Mouse (Mus musculus): ENCODE measurements around the gene Adap1. TPM values are rescaled to one million over a fixed set of nuclear protein-coding genes. Genes with fewer than 3 reads are reported as not detected.
A peak's percentile ranks its signal among the peaks of the same experiment; 100 is the strongest.

Adap1 gene
- total RNA-seq, 2 experiments from 2014 or later = 360 to 394 TPM

DNA sequence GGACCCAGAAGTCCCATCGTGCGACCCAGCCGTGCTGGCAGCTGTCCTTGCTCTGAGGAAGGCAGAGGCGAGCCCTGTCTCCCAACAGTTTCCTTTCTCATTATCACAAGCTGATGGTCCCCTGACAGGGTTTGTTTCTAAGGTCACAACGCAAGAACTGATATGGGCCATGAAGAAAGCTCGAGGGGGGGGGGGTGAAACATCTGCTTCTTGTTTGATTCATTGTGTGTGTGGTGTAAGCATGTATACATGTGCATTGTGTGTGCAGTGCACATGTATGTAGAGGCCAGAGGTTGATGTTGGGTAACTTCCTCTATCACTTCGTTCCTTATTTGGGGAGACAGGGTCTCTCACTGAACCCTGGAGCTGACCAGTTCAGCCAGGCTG is 2.2 kb upstream of the Adap1 start:
- intact Hi-C loops (cut with DNase I) = no loop called here
- no peak for DNase-seq (ENCODE audit: low spot score in 2 of 2)

DNA sequence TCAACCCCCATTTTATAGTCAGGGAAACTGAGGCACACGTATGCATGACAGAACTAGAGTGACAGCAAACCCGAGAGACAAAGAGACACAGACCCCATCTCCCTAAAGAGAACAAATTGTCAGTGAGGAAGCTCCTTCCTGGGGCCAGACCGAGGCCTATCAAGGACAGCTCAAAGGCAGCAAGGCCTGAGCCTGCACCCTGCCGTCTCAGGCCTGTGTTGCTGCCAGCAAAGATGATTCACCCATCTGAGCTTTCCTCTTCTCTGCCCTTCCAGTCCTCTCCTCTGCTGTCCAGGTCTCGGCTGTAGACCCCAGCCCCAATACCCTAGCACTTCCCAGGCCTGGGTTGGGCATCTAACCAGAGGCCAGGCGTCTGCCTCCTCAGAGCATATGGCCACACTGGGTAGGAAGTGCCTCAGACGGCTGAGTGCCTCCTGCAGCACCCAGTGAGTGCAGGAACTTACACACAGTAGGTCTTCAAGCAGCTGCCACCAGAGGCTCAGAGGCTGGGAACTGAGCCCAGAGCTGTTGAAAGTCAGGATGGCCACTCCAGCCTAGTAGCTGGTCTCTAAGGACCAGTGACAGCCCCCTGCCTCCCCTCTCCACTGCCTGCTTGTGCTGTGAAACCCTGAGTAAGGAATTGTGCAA is 1.7 kb upstream of the Adap1 start:
- intact Hi-C loops (cut with DNase I) = no loop called here
- no peak for DNase-seq (ENCODE audit: low spot score in 2 of 2)

DNA sequence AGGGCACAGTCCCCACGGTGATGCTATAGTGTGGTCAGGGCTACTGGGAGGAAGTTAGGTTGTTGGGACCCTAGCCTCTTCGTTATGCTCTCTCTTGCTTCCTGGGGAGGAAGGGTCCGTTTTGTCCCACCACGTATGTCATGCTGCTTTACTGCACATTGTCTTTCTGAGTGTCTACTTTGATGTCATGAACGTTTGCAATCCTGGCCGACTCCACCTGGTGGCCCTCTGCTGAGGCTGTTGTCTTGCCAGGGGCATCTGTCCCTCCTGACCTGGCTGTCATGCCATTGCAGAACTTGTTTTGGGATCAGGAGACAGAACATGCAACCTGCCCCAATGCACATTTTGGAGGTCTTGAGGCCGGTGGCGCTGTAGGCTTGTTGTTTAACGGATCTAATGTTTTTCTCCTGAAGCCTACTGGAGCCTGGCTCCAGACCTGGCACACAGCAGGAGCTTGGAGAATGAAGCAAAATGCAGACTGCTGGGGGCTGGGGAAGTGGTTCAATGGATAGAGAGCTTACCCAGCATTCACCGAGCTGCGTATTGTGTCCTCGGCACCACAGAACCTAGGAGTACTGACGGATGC is 782 bp upstream of the Adap1 start:
- no peak for DNase-seq (ENCODE audit: low spot score in 2 of 2)
- intact Hi-C loops (cut with DNase I) = no loop called here

DNA sequence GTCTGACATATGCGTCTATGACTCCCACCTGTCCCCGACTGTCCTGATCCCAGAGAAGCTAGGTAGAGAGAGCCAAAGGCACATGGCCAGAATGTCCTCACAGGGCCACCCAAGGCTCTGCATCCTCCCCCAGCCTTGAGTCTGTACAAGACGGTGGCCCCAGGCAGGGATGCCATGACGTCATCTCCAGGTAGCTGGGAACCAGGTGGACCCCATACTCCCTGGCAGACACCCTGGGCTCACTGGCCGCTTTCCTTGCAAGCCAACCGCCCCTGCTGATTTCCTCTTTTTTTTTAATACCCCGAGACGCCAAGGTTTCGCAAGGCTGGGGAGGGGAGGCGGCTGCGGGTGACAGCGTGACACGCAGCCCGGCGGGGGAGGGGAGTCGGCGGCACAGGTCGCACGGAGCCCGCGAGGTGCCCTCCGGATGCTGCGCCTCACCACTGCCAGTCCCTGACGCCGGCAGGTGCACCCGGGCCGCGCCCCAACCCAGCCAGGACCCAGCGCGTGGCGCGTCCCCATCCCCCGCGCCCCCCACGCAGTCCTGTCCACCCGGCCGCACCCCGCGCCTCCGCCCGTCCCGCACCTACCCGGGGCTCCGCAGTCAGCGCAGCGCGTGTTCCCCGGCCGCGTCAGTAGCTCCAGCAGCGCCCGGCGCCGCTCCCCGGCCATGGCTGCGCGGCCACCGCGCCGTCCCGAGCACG is 579 bp downstream of the Adap1 start:
- intact Hi-C loops (cut with DNase I) = loop anchor here (2.0 kb wide), 1 partner anchor 42 kb away; no protein-coding TSS in a partner anchor

DNA sequence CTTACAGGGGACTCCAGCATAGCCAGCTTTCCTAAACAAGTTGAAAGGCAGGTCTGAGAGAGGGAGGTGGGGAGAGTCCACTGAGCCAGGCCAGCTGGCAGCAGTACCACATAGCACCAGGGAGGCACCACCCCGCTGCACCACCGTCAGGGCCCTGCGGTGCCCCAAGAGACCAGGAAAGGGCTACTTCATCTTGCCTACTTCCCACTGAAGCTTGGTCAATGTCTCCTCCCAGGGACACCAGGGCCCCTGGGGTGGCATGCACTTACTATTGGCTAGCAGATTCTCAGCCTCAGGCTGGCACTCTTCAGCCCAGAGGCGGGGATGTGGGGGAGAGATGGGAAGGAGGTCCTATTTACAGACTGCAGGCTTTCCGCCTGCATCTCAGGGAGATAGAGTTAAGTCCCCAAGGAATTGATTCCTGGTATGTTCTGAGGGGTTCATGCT is 1.4 kb downstream of the Adap1 start:
- peak; percentile 44 to 52 for DNase-seq (ENCODE audit: low spot score in 2 of 2)
- intact Hi-C loops (cut with DNase I) = loop anchor here (2.0 kb wide), 1 partner anchor 41 kb away; no protein-coding TSS in a partner anchor

More for the DNA sequence above, 579 bp downstream of the Adap1 start:
- peak; percentile 49 to 54 for DNase-seq (ENCODE audit: low spot score in 2 of 2)

DNA sequence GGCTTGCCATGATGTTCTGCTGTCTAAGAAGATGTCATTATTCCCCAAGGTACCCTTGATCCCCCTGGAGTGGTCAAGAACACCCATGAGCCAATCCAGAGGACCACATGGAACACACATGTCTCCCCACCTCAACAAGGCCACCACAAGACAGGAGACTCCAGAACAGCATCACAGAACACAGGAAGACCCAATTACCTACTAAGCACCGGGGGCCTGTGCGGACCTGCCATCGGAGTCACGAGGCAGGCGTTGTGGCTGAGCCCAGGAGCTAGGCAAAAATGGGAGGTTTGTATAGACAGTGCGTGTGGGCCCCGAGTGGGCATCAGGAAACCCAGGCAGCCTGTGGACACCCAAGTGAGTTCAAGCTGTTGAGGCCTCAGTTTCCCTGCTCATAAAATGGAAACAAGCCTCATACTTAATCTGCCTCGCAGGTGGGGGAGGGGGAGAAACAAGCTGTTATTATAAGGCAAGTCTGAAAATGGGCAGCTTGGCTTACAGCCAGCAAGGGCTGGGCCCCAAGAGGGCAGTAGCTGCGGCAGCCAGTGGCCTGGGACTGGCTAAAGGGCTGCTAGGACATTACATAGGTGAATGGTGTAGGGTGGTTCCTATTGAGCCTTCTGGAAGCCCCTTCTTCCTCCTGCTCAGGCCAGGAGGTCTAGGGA is 2.0 kb downstream of the Adap1 start:
- peak in 1 of 2 experiments; percentile 47 for DNase-seq (ENCODE audit: low spot score in 2 of 2)
- intact Hi-C loops (cut with DNase I) = no loop called here

DNA sequence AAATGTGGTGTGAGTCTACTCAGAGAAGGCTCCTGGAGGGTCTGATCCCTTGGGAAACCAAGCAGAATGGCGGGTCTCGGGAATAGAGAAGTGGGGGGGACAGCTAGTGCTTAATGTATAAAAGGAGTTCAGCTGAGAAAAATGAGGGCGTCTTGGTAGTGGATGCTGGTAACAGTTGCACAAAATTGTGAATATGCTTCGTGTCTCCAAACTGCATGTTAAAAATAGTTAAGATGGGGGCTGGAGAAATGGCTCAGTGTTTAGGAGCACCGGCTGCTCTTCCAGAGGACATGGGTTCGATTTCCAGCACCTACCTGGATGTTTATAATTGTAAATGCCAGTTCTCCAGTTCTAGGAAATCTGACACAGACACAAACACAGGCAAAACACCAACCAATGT is 4.1 kb downstream of the Adap1 start:
- peak in 1 of 2 experiments; percentile 66 for DNase-seq (ENCODE audit: low spot score in 2 of 2)
- intact Hi-C loops (cut with DNase I) = no loop called here

DNA sequence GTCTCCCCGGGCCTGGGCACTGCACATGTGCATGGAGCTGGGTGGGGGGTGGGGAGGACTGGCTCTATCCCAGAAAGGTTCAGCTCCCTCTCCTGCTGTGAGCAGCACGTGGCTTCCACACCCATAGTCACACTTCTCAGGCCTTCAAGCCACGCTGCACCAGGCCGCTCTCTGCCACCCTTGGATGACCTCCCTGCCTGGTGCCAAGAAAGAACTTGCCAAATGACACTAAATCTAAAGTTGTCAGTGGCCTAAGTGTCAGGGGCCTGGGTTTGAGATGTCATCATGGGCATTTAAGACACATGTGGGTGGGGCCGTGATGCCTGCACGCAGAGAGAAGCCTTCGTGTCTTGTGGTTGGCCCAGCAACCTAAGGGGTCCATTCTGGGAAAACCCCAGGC is 5.0 kb downstream of the Adap1 start:
- intact Hi-C loops (cut with DNase I) = no loop called here
- DNase-seq (ENCODE audit: low spot score in 2 of 2) = no peak

DNA sequence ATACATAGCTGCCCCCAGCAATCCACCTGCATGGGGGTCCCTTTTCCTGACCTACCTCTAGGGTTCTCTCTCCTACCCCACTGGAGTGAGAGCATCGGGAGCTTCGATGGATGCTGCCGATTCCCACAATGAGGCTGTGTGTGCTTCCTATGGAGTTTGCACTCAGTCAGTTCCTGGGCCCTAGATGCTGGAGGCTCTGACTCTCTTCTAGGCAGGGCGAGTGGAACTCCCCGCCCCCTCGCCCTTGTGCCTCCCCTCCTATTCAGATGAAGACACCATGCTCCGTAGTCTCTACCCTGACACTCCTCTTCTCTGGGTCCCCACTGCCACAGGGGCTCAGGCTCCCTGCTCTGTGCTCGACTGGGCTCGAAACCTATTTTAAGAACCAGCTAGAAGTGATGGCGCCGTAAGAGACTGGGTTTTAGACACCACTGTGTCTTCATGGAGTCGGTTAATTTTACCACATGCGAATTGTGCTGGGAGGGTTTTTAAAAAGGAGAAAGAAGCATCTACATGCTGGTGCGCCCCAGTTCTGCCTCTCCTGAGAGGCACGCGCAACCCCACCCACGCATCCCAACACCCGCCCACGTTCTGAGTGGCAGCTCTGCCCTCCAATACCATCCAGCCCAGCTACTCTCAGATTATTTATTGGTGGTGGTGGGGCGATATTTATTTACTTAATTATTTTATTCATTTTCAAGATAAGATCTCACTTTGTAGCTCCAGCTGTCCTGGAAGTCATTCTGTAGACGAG is 7.5 kb downstream of the Adap1 start:
- peak; percentile 76 to 82 for DNase-seq (ENCODE audit: low spot score in 2 of 2)

DNA sequence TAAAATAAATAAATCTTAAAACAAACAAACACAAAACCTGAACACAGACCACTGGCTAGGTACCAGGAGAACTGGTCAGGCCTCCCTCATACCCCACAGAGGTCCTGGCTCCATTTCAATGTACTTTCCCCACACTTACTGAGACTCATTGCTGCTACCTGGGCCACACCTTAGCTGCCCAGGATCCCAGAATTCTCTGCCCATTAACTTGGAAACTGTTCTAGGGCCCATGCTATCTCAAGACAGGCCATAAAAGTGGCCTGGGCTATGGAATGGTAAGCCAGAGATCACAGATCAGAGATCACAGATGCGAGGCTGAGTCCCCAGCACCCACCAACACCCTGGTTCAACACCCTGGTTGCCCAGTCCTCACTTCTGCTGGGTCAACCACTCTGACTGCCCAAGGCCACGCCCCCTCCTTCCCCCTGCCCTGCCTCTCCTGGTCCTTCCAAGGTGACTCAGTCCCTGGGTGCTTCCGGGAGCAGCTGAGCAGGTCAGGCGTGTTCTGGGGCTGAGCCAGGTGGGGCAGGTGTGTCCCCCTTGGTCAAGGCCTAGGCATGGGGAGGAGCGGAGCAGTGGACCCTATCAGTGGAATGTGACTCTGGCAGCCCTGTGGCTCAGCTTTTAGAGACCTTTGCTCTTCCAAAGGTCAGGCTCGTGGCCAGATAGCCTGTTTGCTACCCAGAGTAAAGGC is 8.3 kb downstream of the Adap1 start:
- intact Hi-C loops (cut with DNase I) = no loop called here
- no peak for DNase-seq (ENCODE audit: low spot score in 2 of 2)

More for the DNA sequence above, 7.5 kb downstream of the Adap1 start:
- intact Hi-C loops (cut with DNase I) = no loop called here

DNA sequence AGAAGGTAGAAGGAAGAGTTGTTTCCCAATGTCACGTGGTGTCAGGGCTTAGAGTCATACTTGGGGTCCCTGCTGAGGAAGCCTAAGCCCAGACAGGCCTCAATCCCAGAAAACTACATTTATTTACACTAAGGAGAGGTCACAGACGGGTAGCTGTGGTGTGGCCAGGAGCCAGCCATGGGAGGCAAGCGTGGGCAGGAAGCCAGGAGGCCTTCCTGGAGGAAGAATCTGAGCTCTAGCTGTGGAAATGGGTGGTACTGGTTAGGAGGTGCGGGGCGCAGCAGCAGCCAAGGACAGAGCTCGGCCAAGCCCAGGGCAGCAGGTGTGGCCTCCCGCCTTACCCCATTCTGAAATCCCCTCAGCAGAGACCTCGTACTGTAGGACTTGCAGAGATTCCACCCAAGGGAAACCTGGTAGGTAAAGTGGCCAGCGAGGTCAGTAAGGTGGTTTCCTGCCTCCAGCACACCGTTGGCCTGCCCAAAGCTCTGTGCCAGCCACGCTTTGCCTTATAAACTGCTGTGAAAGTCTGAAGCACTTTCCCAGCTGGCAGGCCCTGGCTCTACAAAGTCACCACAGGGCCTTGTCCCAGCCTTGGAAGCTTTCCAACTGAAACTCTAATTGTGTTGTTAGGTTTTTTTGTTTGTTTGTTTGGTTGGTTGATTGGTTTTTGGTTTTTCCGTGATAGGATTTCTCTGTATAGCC is 10.3 kb downstream of the Adap1 start:
- intact Hi-C loops (cut with DNase I) = no loop called here
- DNase-seq (ENCODE audit: low spot score in 2 of 2) = no peak

DNA sequence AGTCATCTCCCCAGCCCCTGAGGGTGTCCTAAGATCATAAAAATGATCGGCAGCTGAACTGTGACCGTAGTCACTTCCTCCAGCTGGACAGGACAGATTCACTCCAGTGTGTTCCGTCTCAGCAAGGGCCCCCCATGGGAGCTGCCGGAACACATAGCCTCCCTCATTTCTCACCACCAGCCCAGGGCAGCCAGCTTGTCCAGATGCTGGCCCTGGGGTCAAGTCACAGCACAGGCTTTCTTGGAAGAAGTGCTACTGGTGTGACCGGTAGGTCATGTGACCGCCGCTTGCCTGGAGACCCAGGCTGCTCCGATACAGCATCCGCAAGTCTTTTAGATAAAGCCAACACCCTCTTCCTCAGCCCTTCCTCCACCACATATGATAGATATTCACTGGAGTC is 11.9 kb downstream of the Adap1 start:
- no peak for DNase-seq (ENCODE audit: low spot score in 2 of 2)
- intact Hi-C loops (cut with DNase I) = no loop called here

DNA sequence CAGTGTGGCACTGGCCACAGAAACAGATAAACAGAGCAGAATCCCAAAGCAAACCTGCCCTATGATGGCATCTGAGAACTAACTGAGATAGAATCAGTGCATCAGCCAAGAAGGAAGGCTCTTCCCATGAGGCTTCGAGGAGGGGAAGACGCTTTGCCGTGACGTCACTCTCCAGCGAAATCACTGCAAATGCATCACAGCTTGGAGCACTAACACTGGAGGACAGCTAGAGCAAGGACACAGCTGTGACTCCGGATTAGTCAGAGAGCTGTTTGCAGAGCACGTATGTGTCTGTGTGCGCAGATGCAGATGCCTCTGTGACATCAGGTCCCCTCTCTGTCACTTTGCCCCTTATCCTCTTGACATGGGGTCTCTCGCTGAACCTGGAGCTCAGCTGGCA is 13.6 kb downstream of the Adap1 start:
- no peak for DNase-seq (ENCODE audit: low spot score in 2 of 2)
- intact Hi-C loops (cut with DNase I) = no loop called here

DNA sequence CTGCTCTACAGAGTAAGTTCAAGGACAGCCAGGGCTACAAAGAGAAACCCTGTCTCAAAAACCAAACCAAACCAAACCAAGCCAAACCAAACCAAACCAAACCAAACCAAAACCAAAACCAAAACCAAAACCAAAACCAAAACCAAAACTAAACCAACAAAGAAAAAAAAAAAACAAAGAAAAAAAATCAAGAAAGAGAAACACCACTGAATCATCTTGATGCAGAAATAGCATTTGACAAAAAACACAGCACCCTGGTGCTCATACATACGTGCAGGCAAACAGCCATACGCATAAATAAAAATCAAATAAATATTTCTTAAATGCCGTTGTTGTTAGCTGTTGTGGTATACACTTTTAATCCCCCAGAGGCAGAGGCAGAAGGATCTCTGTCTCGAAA is 14.9 kb downstream of the Adap1 start:
- no peak for DNase-seq (ENCODE audit: low spot score in 2 of 2)
- intact Hi-C loops (cut with DNase I) = no loop called here

DNA sequence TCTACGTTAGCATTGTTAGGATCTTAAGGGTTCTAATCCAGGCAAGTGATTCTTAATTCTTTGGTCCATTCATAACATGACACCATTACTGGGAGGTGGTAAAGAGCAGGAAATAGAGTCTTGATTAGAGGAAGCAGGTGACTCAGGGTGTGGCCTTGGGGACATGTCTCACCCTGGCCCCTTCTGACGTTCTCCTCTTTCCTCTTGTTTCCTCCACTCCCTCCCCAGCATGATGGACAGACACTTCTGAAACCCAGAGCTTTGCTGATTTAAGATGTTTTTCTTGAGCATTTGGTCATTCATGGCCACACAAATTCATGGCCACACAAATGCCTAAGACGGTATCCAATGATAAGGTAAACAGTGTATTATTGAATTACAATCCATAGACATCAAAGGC is 15.5 kb downstream of the Adap1 start:
- DNase-seq (ENCODE audit: low spot score in 2 of 2) = no peak
- intact Hi-C loops (cut with DNase I) = no loop called here

DNA sequence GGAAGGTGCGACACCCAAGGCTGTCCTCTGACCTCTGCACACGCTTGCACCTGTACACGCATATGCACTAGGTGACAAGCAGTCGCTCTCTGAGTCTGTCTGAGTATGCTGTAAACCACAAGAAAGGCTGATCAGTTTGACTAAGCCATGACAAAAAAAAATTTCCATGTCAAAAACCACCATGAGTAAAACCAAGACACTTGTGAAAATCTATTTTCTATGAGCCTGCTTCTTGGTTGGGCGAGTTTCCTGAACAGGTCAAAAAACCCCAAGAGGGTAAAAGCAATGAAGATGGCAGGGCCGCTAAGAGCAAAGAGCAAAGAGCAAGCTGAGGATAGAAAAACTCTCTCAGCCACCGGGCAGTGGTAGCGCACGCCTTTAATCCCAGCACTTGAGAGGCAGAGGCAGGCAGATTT is 21.8 kb downstream of the Adap1 start:
- DNase-seq (ENCODE audit: low spot score in 2 of 2) = no peak
- intact Hi-C loops (cut with DNase I) = no loop called here

DNA sequence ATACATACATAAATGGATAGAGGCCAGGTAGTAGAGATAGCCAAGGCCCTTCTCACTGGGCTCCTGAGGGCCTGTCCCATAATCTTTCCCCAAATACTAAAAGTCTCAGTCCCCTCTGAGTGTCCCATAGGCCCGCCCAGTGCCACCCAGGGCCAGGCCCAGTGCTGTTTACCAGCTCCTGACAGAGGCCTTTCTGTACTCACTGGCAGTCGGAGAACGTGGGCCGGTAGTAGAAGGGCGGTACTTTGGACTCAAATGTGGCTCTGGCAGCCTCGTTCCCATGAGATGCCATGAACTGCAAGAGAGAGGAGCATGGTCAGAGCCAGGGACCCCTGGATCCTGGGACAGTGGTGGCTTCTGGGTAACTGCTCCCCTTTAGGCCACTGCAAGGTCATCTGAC is 23.3 kb downstream of the Adap1 start:
- DNase-seq (ENCODE audit: low spot score in 2 of 2) = no peak
- intact Hi-C loops (cut with DNase I) = no loop called here

DNA sequence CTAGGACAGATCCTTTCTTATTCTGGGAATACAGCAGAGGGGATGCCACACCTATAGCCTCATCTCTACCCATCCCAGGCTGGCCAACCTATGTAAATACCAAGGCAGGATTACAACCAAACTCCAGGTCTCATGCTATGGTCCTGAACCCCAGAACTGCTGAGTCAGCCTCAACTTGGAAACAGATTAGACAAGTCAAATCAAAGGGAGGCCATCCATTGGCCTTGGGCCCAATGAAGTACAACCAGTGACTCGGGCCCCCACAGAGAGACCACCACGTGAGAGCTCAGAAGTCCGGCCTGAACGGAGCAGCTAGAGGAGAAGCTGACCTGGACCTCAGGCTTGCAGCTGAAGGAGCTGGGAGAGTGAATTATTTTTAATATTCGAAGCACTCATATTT is 27.7 kb downstream of the Adap1 start:
- DNase-seq (ENCODE audit: low spot score in 2 of 2) = no peak
- intact Hi-C loops (cut with DNase I) = no loop called here

Data from left cerebral cortex, postnatal 14 days (tissue).